Mouse (Mus musculus): ENCODE results near the gene Gm10306. TPM values are rescaled to one million over a fixed set of nuclear protein-coding genes. Genes with fewer than 3 reads are reported as not detected.

The Gm10306 gene
- polyA plus RNA-seq, 1 experiment, result not detected

GRCm38 (mm10) chr4:94557145-94557544 is 799 bp downstream of the Gm10306 start:
- Histone ChIP-seq H3K36me3 (ENCODE audit: control insufficient read depth) (peaks cover 2% of the 10 kb centered on the region; the same call in 1 of the 2 replicates), H3K9me3 (ENCODE audit: control insufficient read depth, low read length) (no peaks in the 10 kb centered on the region), H3K4me3 (replicated peaks) (peak overlapping the region; percentile 100), H3K27me3 (ENCODE audit: control insufficient read depth) (no peaks in the 10 kb centered on the region), H3K4me1 (ENCODE audit: control insufficient read depth) (peaks cover 18% of the 10 kb centered on the region)
- TF ChIP-seq TAL1 (IDR thresholded peaks at IDR 0.05; ENCODE audit: low read length) (no peak), GATA1 (IDR thresholded peaks at IDR 0.05; ENCODE audit: low read length) (no peak)

- no peak overlapping the region for H3K4me3 ChIP-seq (replicated peaks)
- H3K9me3 ChIP-seq (ENCODE audit: control insufficient read depth, low read length), result no peaks in the 10 kb centered on the region
- peaks cover 18% of the 10 kb centered on the region for H3K4me1 ChIP-seq (ENCODE audit: control insufficient read depth)
- no peaks in the 10 kb centered on the region for H3K27me3 ChIP-seq (ENCODE audit: control insufficient read depth)
- no peak for TF ChIP-seq TAL1 (IDR thresholded peaks at IDR 0.05; ENCODE audit: low read length)
- no peak for TF ChIP-seq GATA1 (IDR thresholded peaks at IDR 0.05; ENCODE audit: low read length)
- H3K36me3 ChIP-seq (ENCODE audit: control insufficient read depth), result no peaks in the 10 kb centered on the region
These were observed 2.9 kb downstream of the Gm10306 start for GRCm38 (mm10) chr4:94559266-94559665.

- H3K4me1 ChIP-seq (ENCODE audit: control insufficient read depth), result peaks cover 8% of the 10 kb centered on the region
- no peaks in the 10 kb centered on the region for H3K27me3 ChIP-seq (ENCODE audit: control insufficient read depth)
- H3K36me3 ChIP-seq (ENCODE audit: control insufficient read depth), result no peaks in the 10 kb centered on the region
- no peak for TF ChIP-seq GATA1 (IDR thresholded peaks at IDR 0.05; ENCODE audit: low read length)
- no peak for TF ChIP-seq TAL1 (IDR thresholded peaks at IDR 0.05; ENCODE audit: low read length)
- no peaks in the 10 kb centered on the region for H3K9me3 ChIP-seq (ENCODE audit: control insufficient read depth, low read length)
- no peak overlapping the region for H3K4me3 ChIP-seq (replicated peaks)
These were observed 4.0 kb downstream of the Gm10306 start for GRCm38 (mm10) chr4:94560316-94560715.

- no peaks in the 10 kb centered on the region for H3K9me3 ChIP-seq (ENCODE audit: control insufficient read depth, low read length)
- no peaks in the 10 kb centered on the region for H3K27me3 ChIP-seq (ENCODE audit: control insufficient read depth)
- H3K4me1 ChIP-seq (ENCODE audit: control insufficient read depth), result peaks cover 3% of the 10 kb centered on the region
- no peak for TF ChIP-seq GATA1 (IDR thresholded peaks at IDR 0.05; ENCODE audit: low read length)
- TF ChIP-seq TAL1 (IDR thresholded peaks at IDR 0.05; ENCODE audit: low read length), result no peak
- H3K4me3 ChIP-seq (replicated peaks), result no peak overlapping the region
- H3K36me3 ChIP-seq (ENCODE audit: control insufficient read depth), result no peaks in the 10 kb centered on the region; the same call in 1 of the 2 replicates
These were observed 5.8 kb downstream of the Gm10306 start for GRCm38 (mm10) chr4:94561954-94562648.

GRCm38 (mm10) chr4:94564297-94564696 is 8.0 kb downstream of the Gm10306 start:
- Histone ChIP-seq H3K4me3 (replicated peaks) (no peak overlapping the region), H3K36me3 (ENCODE audit: control insufficient read depth) (peaks cover 8% of the 10 kb centered on the region), H3K27me3 (ENCODE audit: control insufficient read depth) (no peaks in the 10 kb centered on the region), H3K9me3 (ENCODE audit: control insufficient read depth, low read length) (no peaks in the 10 kb centered on the region), H3K4me1 (ENCODE audit: control insufficient read depth) (no peaks in the 10 kb centered on the region)
- no peak for TF ChIP-seq GATA1 (IDR thresholded peaks at IDR 0.05; ENCODE audit: low read length)
- TF ChIP-seq TAL1 (IDR thresholded peaks at IDR 0.05; ENCODE audit: low read length), result no peak

- Histone ChIP-seq H3K4me3 (replicated peaks) (no peak overlapping the region), H3K4me1 (ENCODE audit: control insufficient read depth) (no peaks in the 10 kb centered on the region), H3K9me3 (ENCODE audit: control insufficient read depth, low read length) (no peaks in the 10 kb centered on the region), H3K36me3 (ENCODE audit: control insufficient read depth) (peaks cover 37% of the 10 kb centered on the region), H3K27me3 (ENCODE audit: control insufficient read depth) (no peaks in the 10 kb centered on the region)
- TF ChIP-seq GATA1 (IDR thresholded peaks at IDR 0.05; ENCODE audit: low read length) (no peak), TAL1 (IDR thresholded peaks at IDR 0.05; ENCODE audit: low read length) (no peak)
These were observed 16.3 kb downstream of the Gm10306 start for GRCm38 (mm10) chr4:94572677-94573076.

GRCm38 (mm10) chr4:94591765-94592381 is 35.5 kb downstream of the Gm10306 start:
- peaks cover 11% of the 10 kb centered on the region for H3K4me1 ChIP-seq (ENCODE audit: control insufficient read depth)
- no peak overlapping the region for H3K4me3 ChIP-seq (replicated peaks)
- no peaks in the 10 kb centered on the region for H3K27me3 ChIP-seq (ENCODE audit: control insufficient read depth)
- peaks cover 4% of the 10 kb centered on the region for H3K36me3 ChIP-seq (ENCODE audit: control insufficient read depth)
- no peaks in the 10 kb centered on the region for H3K9me3 ChIP-seq (ENCODE audit: control insufficient read depth, low read length)
- TF ChIP-seq TAL1 (IDR thresholded peaks at IDR 0.05; ENCODE audit: low read length) (no peak), GATA1 (IDR thresholded peaks at IDR 0.05; ENCODE audit: low read length) (no peak)

GRCm38 (mm10) chr4:94592709-94593108 is 36.4 kb downstream of the Gm10306 start:
- TF ChIP-seq GATA1 (IDR thresholded peaks at IDR 0.05; ENCODE audit: low read length), result no peak
- no peak for TF ChIP-seq TAL1 (IDR thresholded peaks at IDR 0.05; ENCODE audit: low read length)
- H3K4me1 ChIP-seq (ENCODE audit: control insufficient read depth), result peaks cover 11% of the 10 kb centered on the region
- H3K9me3 ChIP-seq (ENCODE audit: control insufficient read depth, low read length), result no peaks in the 10 kb centered on the region
- H3K36me3 ChIP-seq (ENCODE audit: control insufficient read depth), result peaks cover 3% of the 10 kb centered on the region
- no peaks in the 10 kb centered on the region for H3K27me3 ChIP-seq (ENCODE audit: control insufficient read depth)
- no peak overlapping the region for H3K4me3 ChIP-seq (replicated peaks)

GRCm38 (mm10) chr4:94601395-94601794 is 45.0 kb downstream of the Gm10306 start:
- Histone ChIP-seq H3K4me3 (replicated peaks) (peak overlapping the region; percentile 78), H3K27me3 (ENCODE audit: control insufficient read depth) (no peaks in the 10 kb centered on the region), H3K4me1 (ENCODE audit: control insufficient read depth) (peaks cover 27% of the 10 kb centered on the region), H3K36me3 (ENCODE audit: control insufficient read depth) (no peaks in the 10 kb centered on the region), H3K9me3 (ENCODE audit: control insufficient read depth, low read length) (no peaks in the 10 kb centered on the region)
- TF ChIP-seq TAL1 (IDR thresholded peaks at IDR 0.05; ENCODE audit: low read length) (no peak), GATA1 (IDR thresholded peaks at IDR 0.05; ENCODE audit: low read length) (no peak)

Data from erythroblast, embryonic 14.5 days (primary cell).